Mouse (Mus musculus) stomach, embryonic 14.5 days (tissue): Measurements from ENCODE around the gene Mcm7. TPM values are rescaled to one million over a fixed set of nuclear protein-coding genes. Genes with fewer than 3 reads are reported as not detected.

Source experiments
- ATAC-seq: fragments of 200-750 bp; cut with Nextera tagmentation; 2 replicates; pipeline ENCODE4 v1.8.0; 2017; ENCODE audit warnings: low read depth, moderate TSS enrichment; ENCODE audit not compliant: insufficient number of reproducible peaks, insufficient read depth, low FRiP score
- H3K27ac ChIP-seq: fragments of 300-500 bp; sonication (generic); 2 replicates; pipeline ENCODE4 v1.5.1; 2014; ENCODE audit warnings: mild to moderate bottlenecking, low read length, moderate library complexity, mixed read lengths
- H3K27me3 ChIP-seq: fragments of 300-500 bp; sonication (generic); 2 replicates; pipeline ENCODE4 v1.6.1; 2014; ENCODE audit warnings: low read length, control low read depth, mixed read lengths; ENCODE audit not compliant: control insufficient read depth, insufficient read depth
- H3K36me3 ChIP-seq: fragments of 300-500 bp; sonication (generic); 2 replicates; pipeline ENCODE4 v1.6.1; 2014; ENCODE audit warnings: mild to moderate bottlenecking, control low read depth, low read length, moderate library complexity, mixed read lengths; ENCODE audit not compliant: control insufficient read depth, insufficient read depth
- H3K4me1 ChIP-seq: fragments of 300-500 bp; sonication (generic); 2 replicates; pipeline ENCODE4 v1.6.1; 2014; ENCODE audit warnings: low read length, control low read depth, mixed read lengths; ENCODE audit not compliant: control insufficient read depth, insufficient read depth
- H3K4me2 ChIP-seq: fragments of 300-500 bp; sonication (generic); replicated peaks from 2 replicates; pipeline ENCODE4 v1.6.1; 2014; ENCODE audit warnings: low read depth, low read length, control low read depth
- H3K4me3 ChIP-seq: fragments of 300-500 bp; sonication (generic); 2 replicates; pipeline ENCODE4 v1.5.1; 2014; ENCODE audit warnings: low read depth, low read length, control low read depth
- H3K9ac ChIP-seq: fragments of 300-500 bp; sonication (generic); replicated peaks from 2 replicates; pipeline ENCODE4 v1.6.1; 2014; ENCODE audit warnings: low read depth, mild to moderate bottlenecking, control low read depth, low read length, moderate library complexity, mixed read lengths
- H3K9me3 ChIP-seq: fragments of 300-500 bp; sonication (generic); 2 replicates; pipeline ENCODE4 v1.6.1; 2016; ENCODE audit warnings: low read depth, low read length, control low read depth; ENCODE audit not compliant: control insufficient read depth
- WGBS: fragments of 180-500 bp; shearing (Covaris S2); extraction: QIAGEN DNeasy Blood & Tissue Kit; methylation state at CpG from one replicate; pipeline ENCODE4 v1.1.7; 2014; 5-methylcytosine and 5-hydroxymethylcytosine counted together
- microRNA counts: library from miRNA; unstranded; fragments of <30 nt; microRNA quantifications from one replicate; lab custom pipeline; 2016
- microRNA-seq: library from miRNA; unstranded; fragments of <30 nt; microRNA quantifications from one replicate; pipeline ENCODE4, GENCODE M21; 2016
- polyA plus RNA-seq: library from polyadenylated mRNA; unstranded; fragments of >200 nt; fragmentation: Nextera tagmentation; extraction: Ambion mirVana; gene quantifications from 2 replicates; pipeline ENCODE4 v1.2.1, GENCODE M21; 2014

Gene Mcm7
- polyA plus RNA-seq, 1 experiment from 2014 or later: 154 TPM

- no peak overlapping the region for H3K27ac ChIP-seq
- 66% methylated on average over 4 of the region's 4 CpGs for WGBS
- no peak for ATAC-seq
- H3K4me3 ChIP-seq: no peak overlapping the region
- H3K9me3 ChIP-seq: no peaks in the 10 kb centered on the region
- H3K36me3 ChIP-seq: peaks cover 27% of the 10 kb centered on the region
- H3K27me3 ChIP-seq: no peaks in the 10 kb centered on the region
- H3K9ac ChIP-seq: no peak overlapping the region
- H3K4me2 ChIP-seq: no peak overlapping the region
- no peaks in the 10 kb centered on the region for H3K4me1 ChIP-seq
Measured at GRCm38 (mm10) chr5:138137257-138137656, 35.0 kb downstream of the Mcm7 start.

DNA sequence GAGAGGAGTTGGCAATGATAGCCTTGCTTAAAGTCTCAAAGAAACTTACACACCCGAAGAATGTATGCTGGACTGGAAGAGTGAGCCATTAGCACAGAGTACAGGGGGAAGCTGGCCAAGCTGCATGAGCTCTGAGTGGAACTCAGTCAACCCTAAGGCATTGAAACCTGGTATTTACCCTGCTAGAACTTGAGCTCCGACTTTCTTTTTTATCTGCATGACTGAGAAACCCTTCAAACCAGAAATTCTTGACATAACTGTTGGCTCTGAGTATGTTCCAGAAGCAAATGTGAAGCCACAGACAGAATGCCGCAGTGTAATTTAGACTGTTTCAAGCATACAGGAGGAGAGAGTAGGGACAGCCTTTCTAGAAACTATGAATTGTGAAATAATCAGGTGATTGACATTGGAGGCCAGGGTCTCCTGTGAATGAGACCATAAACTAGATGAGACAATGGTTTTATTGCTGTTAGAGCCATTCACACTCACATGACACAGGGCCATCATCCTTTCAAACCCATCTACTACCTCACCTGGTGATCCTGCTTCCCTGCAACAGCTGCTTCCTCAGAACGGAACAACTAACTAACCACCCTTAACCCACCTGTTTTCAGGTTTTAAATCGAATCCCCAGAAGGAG is 39.7 kb downstream of the Mcm7 start:
- H3K9ac ChIP-seq: no peak overlapping the region
- no peaks in the 10 kb centered on the region for H3K9me3 ChIP-seq
- no peak overlapping the region for H3K4me2 ChIP-seq
- no peak for ATAC-seq
- peaks cover 60% of the 10 kb centered on the region for H3K36me3 ChIP-seq
- H3K4me3 ChIP-seq: no peak overlapping the region
- H3K27me3 ChIP-seq: no peaks in the 10 kb centered on the region
- H3K27ac ChIP-seq: no peak overlapping the region
- no peaks in the 10 kb centered on the region for H3K4me1 ChIP-seq
- 92% methylated on average over 5 of the region's 5 CpGs for WGBS

- Histone ChIP-seq H3K9ac (peak overlapping the region; percentile 71; the same call in 1 of the 2 replicates), H3K36me3 (peaks cover 5% of the 10 kb centered on the region), H3K27ac (no peak overlapping the region; the same call in 1 of the 2 replicates), H3K4me3 (peak overlapping the region; percentile 58), H3K4me1 (no peaks in the 10 kb centered on the region; the same call in 1 of the 2 replicates), H3K9me3 (no peaks in the 10 kb centered on the region), H3K4me2 (peak overlapping the region; percentile 64), H3K27me3 (no peaks in the 10 kb centered on the region)
- ATAC-seq: no peak
- WGBS: 66% methylated on average over 3 of the region's 3 CpGs
Measured at GRCm38 (mm10) chr5:138118041-138118440, 54.2 kb downstream of the Mcm7 start.

DNA sequence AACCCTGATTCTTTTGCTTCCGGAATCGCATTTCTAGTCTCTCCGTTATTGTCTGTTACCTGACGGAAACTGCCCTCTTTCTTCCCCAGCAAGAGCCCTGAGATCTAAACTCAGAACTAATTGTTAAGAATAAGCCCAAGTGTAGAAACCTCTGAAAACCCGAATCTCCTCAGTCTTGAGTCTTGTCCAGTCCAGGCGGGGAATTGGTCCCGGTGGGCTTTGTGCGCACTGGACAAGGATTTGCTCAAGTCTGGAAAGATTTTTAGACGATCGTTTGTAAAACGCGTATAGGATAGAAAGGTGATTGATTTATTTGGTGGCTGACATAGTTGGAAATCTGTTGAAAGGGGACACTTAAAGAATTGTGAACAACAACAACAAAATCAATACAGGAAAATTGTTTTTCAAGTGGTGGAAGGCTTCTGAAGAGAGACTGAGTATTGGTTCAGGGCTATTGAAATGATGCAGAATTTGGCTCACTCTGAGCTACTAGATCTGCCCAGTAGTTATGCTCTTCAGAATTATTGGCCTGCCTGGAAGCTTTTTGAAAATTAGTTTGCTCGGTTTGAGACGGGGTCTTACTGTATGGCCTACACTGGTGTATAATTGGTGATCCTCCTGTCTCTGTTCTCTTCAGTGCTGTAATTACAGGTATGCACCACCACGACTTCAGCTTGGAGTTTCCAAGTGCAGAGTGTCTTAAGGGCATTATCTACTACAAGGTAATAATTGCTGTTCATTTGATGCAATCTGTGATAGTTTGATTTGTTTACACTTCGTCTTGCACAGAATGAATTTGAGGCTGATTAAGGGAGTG is 54.8 kb downstream of the Mcm7 start:
- Histone ChIP-seq H3K9ac (peak overlapping the region; percentile 71), H3K4me1 (no peaks in the 10 kb centered on the region; the same call in 1 of the 2 replicates), H3K4me2 (peak overlapping the region; percentile 64), H3K36me3 (peaks cover 3% of the 10 kb centered on the region; the same call in 1 of the 2 replicates), H3K9me3 (no peaks in the 10 kb centered on the region), H3K27me3 (no peaks in the 10 kb centered on the region), H3K27ac (peak overlapping the region; percentile 92), H3K4me3 (peak overlapping the region; percentile 58)
- WGBS: 6% methylated on average over 16 of the region's 16 CpGs
- ATAC-seq: peak; percentile 34; the same call in 1 of the 2 replicates

- 6% methylated on average over 38 of the region's 38 CpGs for WGBS
- no peaks in the 10 kb centered on the region for H3K9me3 ChIP-seq
- peak within 1 kb of the TSS; percentile 64 for H3K4me2 ChIP-seq
- peak within 1 kb of the TSS; percentile 71 for H3K9ac ChIP-seq
- H3K36me3 ChIP-seq: peaks cover 3% of the 10 kb centered on the region; the same call in 1 of the 2 replicates
- H3K4me3 ChIP-seq: peak within 1 kb of the TSS; percentile 58
- ATAC-seq: peak; percentile 93
- H3K27ac ChIP-seq: peak within 1 kb of the TSS; percentile 92
- H3K27me3 ChIP-seq: no peaks in the 10 kb centered on the region
- H3K4me1 ChIP-seq: no peaks in the 10 kb centered on the region; the same call in 1 of the 2 replicates
Measured at GRCm38 (mm10) chr5:138116255-138117198, 55.7 kb downstream of the Mcm7 start, which contains the start of gene Zscan21. Zscan21 (plus strand) TSS chr5:138116903.

MicroRNAs within 50 kb of the gene (microRNA counts, 519-probe panel; counts per million panel counts)
- microRNA mmu-miR-106b (lab: Ali Mortazavi, UCI) (4,271 counts per million, percentile 85 among the panel's probes with 10 or more counts), microRNA mmu-miR-25 (lab: Ali Mortazavi, UCI) (5,233 counts per million, percentile 96 among the panel's probes with 10 or more counts), microRNA mmu-miR-93 (lab: Ali Mortazavi, UCI) (4,051 counts per million, percentile 79 among the panel's probes with 10 or more counts)

Small RNAs within 50 kb of the gene (microRNA-seq; reads per million reads assigned to microRNA genes)
- gene Mir106b (8,757 reads per million, percentile 93 among the genes with 10 or more reads in this experiment), gene Mir25 (1,001 reads per million, percentile 72 among the genes with 10 or more reads in this experiment), gene Mir93 (8,547 reads per million, percentile 92 among the genes with 10 or more reads in this experiment)

Other genes with a start within 250 kb of the Mcm7 start
- 0.39 and 0.55 TPM in 2 replicates for gene Gjc3, start 209.3 kb downstream of the Mcm7 start, polyA plus RNA-seq
- gene Azgp1, start 190.9 kb downstream of the Mcm7 start, polyA plus RNA-seq: not detected in 2 replicates
- gene Smok3a, start 151.2 kb downstream of the Mcm7 start, polyA plus RNA-seq: not detected in 2 replicates
- gene Smok3b, start 151.0 kb downstream of the Mcm7 start, polyA plus RNA-seq: not detected in 2 replicates
- gene Smok3c, start 119.2 kb downstream of the Mcm7 start, polyA plus RNA-seq: not detected in 2 replicates
- 27.7 and 28.0 TPM in 2 replicates for gene Zkscan1, start 87.3 kb downstream of the Mcm7 start, polyA plus RNA-seq
- 59.2 and 60.9 TPM in 2 replicates for gene Zscan21, start 55.5 kb downstream of the Mcm7 start, polyA plus RNA-seq
- 18.0 and 18.2 TPM in 2 replicates for gene Zfp113, start 16.7 kb downstream of the Mcm7 start, polyA plus RNA-seq
- 235 and 240 TPM in 2 replicates for gene Cops6, start 11.4 kb downstream of the Mcm7 start, polyA plus RNA-seq
- 22.3 and 22.5 TPM in 2 replicates for gene Ap4m1, start 420 bp downstream of the Mcm7 start, polyA plus RNA-seq
- gene Taf6, start 15.0 kb upstream of the Mcm7 start, polyA plus RNA-seq: 89.8 and 93.8 TPM in 2 replicates
- 54.2 and 56.0 TPM in 2 replicates for gene Cnpy4, start 15.1 kb upstream of the Mcm7 start, polyA plus RNA-seq
- gene Mblac1, start 21.9 kb upstream of the Mcm7 start, polyA plus RNA-seq: 7.5 and 8.2 TPM in 2 replicates
- not detected in 2 replicates for gene Nxpe5, start 53.5 kb upstream of the Mcm7 start, polyA plus RNA-seq
- 66.1 and 74.0 TPM in 2 replicates for gene Lamtor4, start 83.1 kb upstream of the Mcm7 start, polyA plus RNA-seq
- gene BC037034, start 91.6 kb upstream of the Mcm7 start, polyA plus RNA-seq: 6.7 and 7.8 TPM in 2 replicates
- 2.4 and 4.4 TPM in 2 replicates for gene Gal3st4, start 100.4 kb upstream of the Mcm7 start, polyA plus RNA-seq
- 0.22 and 0.23 TPM in 2 replicates for gene Gm43720, start 107.5 kb upstream of the Mcm7 start, polyA plus RNA-seq
- 5.2 and 5.8 TPM in 2 replicates for gene Gpc2, start 107.6 kb upstream of the Mcm7 start, polyA plus RNA-seq
- gene Stag3, start 107.8 kb upstream of the Mcm7 start, polyA plus RNA-seq: 4.9 and 5.0 TPM in 2 replicates
- gene Pvrig, start 169.5 kb upstream of the Mcm7 start, polyA plus RNA-seq: 0.24 and 0.85 TPM in 2 replicates